Mouse (Mus musculus) adrenal gland, adult 18-20 months (tissue): ENCODE results near the gene Cog1. TPM values are rescaled to one million over a fixed set of nuclear protein-coding genes. Genes with fewer than 3 reads are reported as not detected.

Experiments
- DNase-seq, 2 experiments: peaks; one replicate each; pipeline ENCODE4 v3.0.0; 2021 to 2022; ENCODE audit warnings: low spot score in 2 of 2
- total RNA-seq, 2 experiments: library from RNA; stranded (reverse); gene quantifications; 1 replicate in 1 of 2; 2 replicates in 1 of 2; pipeline ENCODE4 v1.2.3; 2021

Cog1 gene
- total RNA-seq, 2 experiments from 2014 or later, result 36.5 to 44.0 TPM

- no peak for DNase-seq
Observed at GRCm38 (mm10) chr11:113664279-113664678, 15.3 kb downstream of the Cog1 start.

GRCm38 (mm10) chr11:113666205-113666604 is 17.2 kb downstream of the Cog1 start:
- no peak for DNase-seq

- no peak for DNase-seq
Observed at GRCm38 (mm10) chr11:113666648-113667047, 17.7 kb downstream of the Cog1 start.

GRCm38 (mm10) chr11:113667122-113667521 is 18.2 kb downstream of the Cog1 start:
- no peak for DNase-seq

- DNase-seq, result no peak
Observed at GRCm38 (mm10) chr11:113667704-113668103, 18.7 kb downstream of the Cog1 start.

- no peak for DNase-seq
Observed at GRCm38 (mm10) chr11:113668857-113669256, 19.9 kb downstream of the Cog1 start.

- no peak for DNase-seq
Observed at GRCm38 (mm10) chr11:113669711-113670110, 20.7 kb downstream of the Cog1 start.

- no peak for DNase-seq
Observed at GRCm38 (mm10) chr11:113673614-113674013, 24.6 kb downstream of the Cog1 start.

- peak in 1 of 2 experiments; percentile 16 for DNase-seq
Observed at GRCm38 (mm10) chr11:113674595-113674994, 25.6 kb downstream of the Cog1 start.

- no peak for DNase-seq
Observed at GRCm38 (mm10) chr11:113676847-113677246, 27.9 kb downstream of the Cog1 start.

- DNase-seq, result no peak
Observed at GRCm38 (mm10) chr11:113677378-113677777, 28.4 kb downstream of the Cog1 start.

- no peak for DNase-seq
Observed at GRCm38 (mm10) chr11:113678373-113678772, 29.4 kb downstream of the Cog1 start.

- DNase-seq, result no peak
Observed at GRCm38 (mm10) chr11:113680954-113681353, 32.0 kb downstream of the Cog1 start.

- DNase-seq, result no peak
Observed at GRCm38 (mm10) chr11:113681979-113682378, 33.0 kb downstream of the Cog1 start.

GRCm38 (mm10) chr11:113682897-113683626 is 34.1 kb downstream of the Cog1 start:
- peak; percentile 59 to 61 for DNase-seq

GRCm38 (mm10) chr11:113683627-113683956 is 34.6 kb downstream of the Cog1 start:
- no peak for DNase-seq

GRCm38 (mm10) chr11:113683957-113684706 is 35.2 kb downstream of the Cog1 start, which contains the start of the genes Fam104a and D11Wsu47e:
Gene Fam104a, minus strand, starts transcription at chr11:113684155.
Gene D11Wsu47e, plus strand, starts transcription at chr11:113684412.
- DNase-seq, result peak; percentile 91 to 96

GRCm38 (mm10) chr11:113684707-113685426 is 35.9 kb downstream of the Cog1 start:
- DNase-seq, result no peak

- DNase-seq, result no peak
Observed at GRCm38 (mm10) chr11:113687031-113687430, 38.1 kb downstream of the Cog1 start.

GRCm38 (mm10) chr11:113690506-113690905 is 41.5 kb downstream of the Cog1 start:
- DNase-seq, result no peak

GRCm38 (mm10) chr11:113691318-113691717 is 42.3 kb downstream of the Cog1 start:
- peak in 1 of 2 experiments; percentile 19 for DNase-seq

- DNase-seq, result no peak
Observed at GRCm38 (mm10) chr11:113691851-113692250, 42.9 kb downstream of the Cog1 start.
